Mouse (Mus musculus): ENCODE results near the gene Slc39a9.
A peak's percentile ranks its signal among the peaks of the same experiment; 100 is the strongest.

GRCm38 (mm10) chr12:80730567-80730966, 86.9 kb downstream of the Slc39a9 start:
- TF ChIP-seq CTCF (IDR thresholded peaks at IDR 0.05; ENCODE audit: extremely low read depth, insufficient read depth, low read length) (peak; percentile 80), POLR2A (IDR thresholded peaks at IDR 0.05; ENCODE audit: extremely low read depth, insufficient read depth, low read length) (no peak)
